Mouse (Mus musculus): Measurements from ENCODE around the gene Krcc1.

DNA sequence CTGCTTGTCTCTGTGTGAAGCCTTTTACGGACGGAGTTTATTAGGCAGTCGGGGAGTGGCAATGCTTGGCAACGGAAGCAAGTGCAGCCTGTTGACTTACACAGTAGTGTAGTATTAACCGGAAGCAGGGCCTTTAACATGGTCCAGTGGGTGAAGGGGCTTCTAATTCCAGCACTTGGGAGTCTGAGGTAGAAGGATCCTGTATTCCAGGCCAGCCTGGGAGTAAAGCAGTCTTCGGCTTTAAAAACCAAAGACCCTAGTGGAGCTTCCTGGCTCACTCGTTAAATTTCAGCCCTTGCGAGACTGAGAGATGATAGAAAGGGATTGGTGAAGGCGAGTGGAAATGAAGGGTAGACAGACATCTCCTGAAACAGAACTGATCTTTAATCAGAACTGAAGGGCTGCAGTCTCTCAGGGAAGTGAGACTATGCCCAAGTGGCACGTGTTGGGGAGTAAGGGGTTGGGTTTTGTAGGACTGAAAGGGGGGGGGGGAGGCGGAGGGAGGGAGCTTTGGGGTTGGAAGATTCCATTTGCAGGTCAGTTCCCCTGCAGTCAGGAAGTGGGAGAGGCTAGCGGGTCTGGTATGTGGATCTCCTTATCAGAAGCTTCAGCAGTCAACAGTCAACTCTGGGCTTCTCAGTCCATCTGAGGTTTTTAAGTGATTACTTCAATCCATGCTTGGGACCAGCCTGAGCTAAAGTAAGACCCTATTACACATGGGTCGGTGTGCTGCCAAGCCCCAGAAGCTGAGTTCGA, 998 bp upstream of the Krcc1 start:
- no peak for TF ChIP-seq CTCF (IDR thresholded peaks at IDR 0.05; ENCODE audit: extremely low read depth, insufficient read length, insufficient replicate concordance, low read depth, low read length)
- no peak for TF ChIP-seq POLR2A (IDR thresholded peaks at IDR 0.05; ENCODE audit: low read depth, low read length)

Measured in small intestine, adult 2 months (tissue).